10 mouse cellular contexts compared by ENCODE assay signal in the genomic region with DNA sequence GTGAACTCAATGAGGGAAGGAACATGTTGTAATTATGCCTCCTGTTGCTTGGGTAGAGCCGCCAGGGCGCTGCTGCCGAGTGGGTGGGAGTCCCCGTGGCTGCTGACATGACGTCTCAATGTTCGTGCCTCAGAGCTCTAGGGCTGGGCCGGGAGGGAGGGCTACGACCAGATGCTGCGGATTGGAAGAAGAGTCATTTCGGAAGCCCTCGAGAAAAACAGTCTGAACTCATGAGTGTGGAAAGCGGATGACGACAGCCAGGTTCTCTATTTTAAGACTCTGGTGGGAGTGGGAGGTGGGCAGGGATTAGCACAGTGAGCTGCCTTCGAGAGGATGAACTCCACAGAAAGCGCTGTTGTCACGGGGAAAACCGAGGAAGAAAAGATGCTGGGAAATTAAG. TPM values are rescaled to one million over a fixed set of nuclear protein-coding genes. Genes with fewer than 3 reads are reported as not detected.
DNase-seq lines count a peak whose midpoint lies in the region; ATAC-seq lines count a peak whose summit lies in the region.
"Had no signal": no experiment of that assay in that cellular context is flagged by ENCODE, and none has a peak within 500 bp of the region (broad histone marks: within the 10 kb centered on the region; RNA-seq: fewer than 3 reads in every experiment).

No protein-coding gene starts in this region.

- H3K4me1 ChIP-seq in hindbrain, embryonic 16.5 days (ENCODE audit: control insufficient read depth, insufficient read depth, low read depth, low read length): no peaks in the 10 kb centered on the region
- peaks cover 22% of the 10 kb centered on the region for H3K4me1 ChIP-seq in hindbrain, embryonic 10.5 days (replicated peaks)

- 0 out of 2 replicates have a peak overlapping the region, but pooled peaks have one; percentile 2 for H3K4me2 ChIP-seq in hindbrain, embryonic 16.5 days (ENCODE audit: low read length)

- DNase-seq in hindbrain, embryonic 10.5 days (ENCODE audit: low spot score): no peak
- DNase-seq in frontal cortex, postnatal 10 days (ENCODE audit: low spot score in 2 of 2): peak; percentile 53 to 70
- peak; percentile 51 to 69 for DNase-seq in layer of hippocampus, postnatal 36 days
- peak; percentile 71 for DNase-seq in right cerebral cortex, postnatal 25 days
- DNase-seq in retina, postnatal 1 day: no peak
- DNase-seq in cerebellum, postnatal 36 days: no peak
- DNase-seq: embryo, embryonic 11 days; lung, adult 18-20 months had no signal

- no peak overlapping the region for H3K27ac ChIP-seq in hindbrain, embryonic 16.5 days (ENCODE audit: low read depth, low read length)
- no peak overlapping the region for H3K27ac ChIP-seq in hindbrain, embryonic 10.5 days

- no peaks in the 10 kb centered on the region for H3K27me3 ChIP-seq in hindbrain, embryonic 16.5 days (replicated peaks; ENCODE audit: control insufficient read depth, insufficient read depth, low read length)
- H3K27me3 ChIP-seq in hindbrain, embryonic 10.5 days (ENCODE audit: insufficient read depth, poor library complexity, severe bottlenecking): no peaks in the 10 kb centered on the region

- H3K4me3 ChIP-seq in hindbrain, embryonic 16.5 days (ENCODE audit: low read length): no peak overlapping the region
- H3K4me3 ChIP-seq in hindbrain, embryonic 10.5 days: no peak overlapping the region

- no peaks in the 10 kb centered on the region for H3K36me3 ChIP-seq in hindbrain, embryonic 16.5 days (ENCODE audit: control insufficient read depth, insufficient read depth, low read length)
- H3K36me3 ChIP-seq in hindbrain, embryonic 10.5 days: peaks cover 21% of the 10 kb centered on the region; the same call in 1 of the 2 replicates

- no peak for ATAC-seq in hindbrain, embryonic 16.5 days
- ATAC-seq: midbrain, embryonic 16.5 days had no signal

- WGBS in hindbrain, embryonic 16.5 days: 61% methylated on average over 17 of the region's 17 CpGs
- 82% methylated on average over 17 of the region's 17 CpGs for WGBS in hindbrain, embryonic 10.5 days

- H3K9me3 ChIP-seq in hindbrain, embryonic 16.5 days (ENCODE audit: control insufficient read depth, low read length): no peaks in the 10 kb centered on the region
- H3K9me3 ChIP-seq in hindbrain, embryonic 10.5 days: no peaks in the 10 kb centered on the region

- H3K9ac ChIP-seq in hindbrain, embryonic 16.5 days (ENCODE audit: low read depth, low read length): no peak overlapping the region

RNA-seq across cellular contexts. Expression of gene Jmjd1c, which starts 56.9 kb away (rescaled TPM):
- 33.4 and 35.5 TPM in 2 replicates for polyA plus RNA-seq in hindbrain, embryonic 16.5 days (2015; fragmentation: Nextera tagmentation; extraction: Ambion mirVana)
- polyA plus RNA-seq in hindbrain, embryonic 10.5 days (2016; fragmentation: Nextera tagmentation; extraction: Ambion mirVana): 32.7 and 36.7 TPM in 2 replicates
- total RNA-seq in layer of hippocampus, postnatal 36 days (2021): 100 to 1,000 TPM; 103 to 110 TPM

RNA-seq across cellular contexts. Expression of gene Reep3, which starts 57.7 kb away (rescaled TPM):
- 32.7 and 36.2 TPM in 2 replicates for polyA plus RNA-seq in hindbrain, embryonic 16.5 days (2015; fragmentation: Nextera tagmentation; extraction: Ambion mirVana)
- 34.7 and 35.1 TPM in 2 replicates for polyA plus RNA-seq in hindbrain, embryonic 10.5 days (2016; fragmentation: Nextera tagmentation; extraction: Ambion mirVana)
- total RNA-seq in layer of hippocampus, postnatal 36 days (2021): 10 to 100 TPM; 20.2 to 24.1 TPM

Comparison
In these comparisons a context has a peak if more than half of its experiments do, and no peak if none do; other contexts are left out.
1. DNase-seq: peak in frontal cortex, postnatal 10 days (2 of 2), layer of hippocampus, postnatal 36 days (2 of 2) and right cerebral cortex, postnatal 25 days (single experiment); none in hindbrain, embryonic 10.5 days (single experiment), retina, postnatal 1 day (single experiment) and cerebellum, postnatal 36 days (0 of 2).